Mouse (Mus musculus) A20 (cell line): ENCODE measurements around the gene L1td1.
A peak's percentile ranks its signal among the peaks of the same experiment; 100 is the strongest.
"Not testable (repeated sequence)": the region's sequence is repeated elsewhere in the genome, so short reads cannot be mapped to it uniquely, and the experiment has no call there.

Experiments used
- DNase-seq: peaks from one replicate; pipeline ENCODE4 v3.0.0-alpha.2; 2011; ENCODE audit warnings: low read depth, low spot score

L1td1 gene

GRCm38 (mm10) chr4:98726590-98727237, at the start of gene L1td1:
L1td1 (plus strand) TSS chr4:98726734.
- no peak for DNase-seq

- no peak for DNase-seq
These were observed 49.0 kb upstream of the L1td1 start for GRCm38 (mm10) chr4:98677506-98677905.

GRCm38 (mm10) chr4:98686678-98687267, 39.8 kb upstream of the L1td1 start:
- no peak for DNase-seq

- no peak for DNase-seq
These were observed 38.4 kb upstream of the L1td1 start for GRCm38 (mm10) chr4:98688116-98688515.

- DNase-seq = no peak
These were observed 38.0 kb upstream of the L1td1 start for GRCm38 (mm10) chr4:98688520-98688919.

- DNase-seq = peak; percentile 4
These were observed 36.5 kb upstream of the L1td1 start for GRCm38 (mm10) chr4:98689988-98690387.

GRCm38 (mm10) chr4:98693465-98694185, 32.9 kb upstream of the L1td1 start:
- DNase-seq = no peak

GRCm38 (mm10) chr4:98697932-98698331, 28.6 kb upstream of the L1td1 start:
- no peak for DNase-seq

- no peak for DNase-seq
These were observed 27.6 kb upstream of the L1td1 start for GRCm38 (mm10) chr4:98698921-98699320.

GRCm38 (mm10) chr4:98700156-98700555, 26.4 kb upstream of the L1td1 start:
- no peak for DNase-seq

GRCm38 (mm10) chr4:98702201-98702894, 24.2 kb upstream of the L1td1 start:
- DNase-seq = peak; percentile 54

GRCm38 (mm10) chr4:98710891-98711290, 15.6 kb upstream of the L1td1 start:
- DNase-seq = no peak

GRCm38 (mm10) chr4:98717735-98718546, 8.6 kb upstream of the L1td1 start:
- no peak for DNase-seq

- DNase-seq = no peak
These were observed 8.0 kb upstream of the L1td1 start for GRCm38 (mm10) chr4:98718547-98718917.

- DNase-seq = peak; percentile 68
These were observed 4.1 kb upstream of the L1td1 start for GRCm38 (mm10) chr4:98722454-98722853.

GRCm38 (mm10) chr4:98724682-98725081, 1.9 kb upstream of the L1td1 start:
- DNase-seq = not testable (repeated sequence)

GRCm38 (mm10) chr4:98725439-98725838, 1.1 kb upstream of the L1td1 start:
- DNase-seq = peak; percentile 21

GRCm38 (mm10) chr4:98727295-98727958, 893 bp downstream of the L1td1 start:
- no peak for DNase-seq

GRCm38 (mm10) chr4:98727959-98728347, 1.4 kb downstream of the L1td1 start:
- DNase-seq = no peak

- DNase-seq = no peak
These were observed 2.2 kb downstream of the L1td1 start for GRCm38 (mm10) chr4:98728716-98729115.

- DNase-seq = no peak
These were observed 7.1 kb downstream of the L1td1 start for GRCm38 (mm10) chr4:98733660-98734059.
